Mouse (Mus musculus) central nervous system, embryonic 14 days (tissue): ENCODE measurements around the gene Zfp616. TPM values are rescaled to one million over a fixed set of nuclear protein-coding genes. Genes with fewer than 3 reads are reported as not detected.

Experiments used
- polyA plus RNA-seq: library from polyadenylated mRNA; depleted of rRNA; stranded (reverse); fragments of >200 nt; gene quantifications from 2 replicates; pipeline ENCODE4 v1.2.3, GENCODE M21; 2012; rRNA removed

Gene Zfp616
- polyA plus RNA-seq, result not detected in 2 replicates

DNA sequence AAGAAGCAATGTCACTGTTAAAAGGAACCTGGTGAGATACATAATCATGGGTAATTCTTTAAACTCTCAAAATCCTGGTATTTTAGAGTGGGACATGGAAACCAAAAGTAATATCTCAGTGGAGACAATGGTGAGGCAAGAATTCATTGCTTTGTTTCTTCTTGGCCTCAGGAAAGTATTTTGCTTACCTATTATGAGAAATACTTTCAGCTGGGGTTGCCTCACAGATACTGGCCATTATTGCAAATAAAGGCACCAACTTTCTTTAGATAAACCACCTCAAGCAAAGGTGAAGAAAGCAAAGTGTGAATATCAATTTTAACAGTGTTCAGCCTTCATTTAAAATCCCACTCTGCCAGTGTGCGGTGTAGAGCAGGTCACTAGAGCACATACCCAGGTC, at the start of gene Zfp616:
Gene Zfp616 (plus strand): TSS at position 301 of the 400 bp plus-strand sequence.

DNA sequence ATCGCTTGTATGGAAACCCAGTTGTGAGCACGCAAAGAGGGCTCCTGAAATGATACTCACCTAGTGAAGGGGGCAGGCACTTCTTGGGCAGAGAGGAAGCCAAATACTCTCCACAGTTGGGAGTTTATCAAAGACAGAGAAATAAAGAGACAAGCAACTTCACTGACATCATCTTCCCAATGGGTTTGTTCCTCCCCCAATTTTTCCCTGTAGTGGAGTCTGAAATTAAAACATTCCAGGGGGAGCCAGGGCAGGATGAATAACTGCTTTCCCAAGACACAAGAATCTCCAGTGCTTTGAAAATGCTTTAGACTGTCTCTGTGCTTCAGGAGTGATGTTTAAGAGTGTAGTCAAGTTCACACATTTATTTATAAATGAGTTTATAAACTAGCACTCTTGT, 13.3 kb upstream of the Zfp616 start, which contains the start of the genes Olfr139 and Olfr399:
Gene Olfr139 (minus strand): TSS at position 101 of the 400 bp plus-strand sequence.
Gene Olfr399 (minus strand): TSS at position 165 of the 400 bp plus-strand sequence.

DNA sequence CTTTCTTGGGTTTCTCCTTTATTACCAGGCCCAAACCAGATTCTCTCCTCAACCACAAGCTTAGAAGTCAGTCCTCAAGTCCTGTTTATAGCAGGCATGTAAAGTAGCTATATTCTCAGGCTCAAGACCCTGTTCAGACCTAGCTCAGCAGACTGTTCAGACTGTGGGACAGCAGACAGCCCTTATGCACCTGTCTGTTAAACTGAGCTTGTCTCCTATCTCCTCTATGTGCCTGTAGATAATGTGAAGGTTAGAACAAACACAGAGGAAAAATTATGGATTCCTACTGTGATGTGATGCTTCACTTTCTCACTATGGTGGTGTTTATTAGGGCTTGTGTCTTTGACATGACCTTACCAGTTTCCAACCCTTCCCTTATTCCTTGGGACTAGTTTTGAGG, 43.7 kb downstream of the Zfp616 start, which contains the start of gene Olfr401:
Gene Olfr401 (plus strand): TSS at position 301 of the 400 bp plus-strand sequence.

Other genes with a start within 250 kb of the Zfp616 start
- gene Olfr393, start 218.5 kb upstream of the Zfp616 start, polyA plus RNA-seq, result not detected in 2 replicates
- gene Olfr394, start 179.2 kb upstream of the Zfp616 start, polyA plus RNA-seq, result not detected in 2 replicates
- not detected in 2 replicates for gene Olfr395, start 160.7 kb upstream of the Zfp616 start, polyA plus RNA-seq
- not detected in 2 replicates for gene Olfr23, start 133.3 kb upstream of the Zfp616 start, polyA plus RNA-seq
- gene Olfr397, start 109.1 kb upstream of the Zfp616 start, polyA plus RNA-seq, result not detected in 2 replicates
- not detected in 2 replicates for gene Olfr398, start 79.5 kb upstream of the Zfp616 start, polyA plus RNA-seq
- gene Olfr139, start 13.4 kb upstream of the Zfp616 start, polyA plus RNA-seq, result not detected in 2 replicates
- not detected in 2 replicates for gene Olfr399, start 13.3 kb upstream of the Zfp616 start, polyA plus RNA-seq
- gene Olfr401, start 43.8 kb downstream of the Zfp616 start, polyA plus RNA-seq, result not detected in 2 replicates
- not detected in 2 replicates for gene Olfr402, start 83.6 kb downstream of the Zfp616 start, polyA plus RNA-seq
- not detected in 2 replicates for gene Olfr403, start 116.3 kb downstream of the Zfp616 start, polyA plus RNA-seq
- gene Olfr43, start 141.4 kb downstream of the Zfp616 start, polyA plus RNA-seq, result not detected in 2 replicates
- not detected in 2 replicates for gene Olfr406, start 189.9 kb downstream of the Zfp616 start, polyA plus RNA-seq
- not detected in 2 replicates for gene Olfr59, start 213.8 kb downstream of the Zfp616 start, polyA plus RNA-seq